Mouse (Mus musculus) olfactory bulb, adult 2 months (tissue): ENCODE results near the gene Tbc1d2.

Experiments
- CTCF ChIP-seq: fragments of 200-500 bp; IDR thresholded peaks from 2 replicates; pipeline ENCODE4 v1.5.1; 2012; ENCODE audit warnings: low read depth, mild to moderate bottlenecking, low read length, moderate library complexity; ENCODE audit not compliant: insufficient read depth
- POLR2A ChIP-seq: fragments of 200-500 bp; IDR thresholded peaks from 2 replicates; pipeline ENCODE4 v1.6.1; 2012; ENCODE audit warnings: mild to moderate bottlenecking, low read depth, low read length, moderate library complexity; ENCODE audit not compliant: insufficient read depth

DNA sequence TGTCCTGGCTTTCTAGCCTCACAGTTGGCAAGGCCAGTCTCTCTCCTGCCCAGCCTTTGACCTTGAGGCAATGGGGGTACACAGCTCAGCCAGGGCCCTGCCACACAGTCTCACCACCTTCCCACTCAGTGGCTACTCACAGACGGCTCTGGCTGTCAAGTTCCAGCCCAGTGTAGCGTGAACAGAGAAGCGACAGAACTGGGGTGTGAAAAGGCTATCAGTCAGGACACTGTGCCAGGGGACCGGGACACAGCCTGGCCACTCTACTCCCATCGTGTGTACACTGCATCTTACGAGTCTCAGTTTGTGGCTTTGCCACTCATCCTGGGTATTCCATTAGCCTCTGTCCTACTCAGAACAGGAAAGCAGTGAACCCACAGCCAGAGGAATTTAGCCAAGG lies 46.5 kb upstream of the Tbc1d2 start:
- TF ChIP-seq CTCF, result no peak
- no peak for TF ChIP-seq POLR2A
